Mouse (Mus musculus) heart, adult 9 months (tissue): ENCODE measurements around the gene Zbtb18.

Experiments used
- DNase-seq, 2 experiments: peaks; one replicate each; pipeline ENCODE4 v3.0.0; 2022; ENCODE audit warnings: low spot score in 2 of 2

The Zbtb18 gene

DNA sequence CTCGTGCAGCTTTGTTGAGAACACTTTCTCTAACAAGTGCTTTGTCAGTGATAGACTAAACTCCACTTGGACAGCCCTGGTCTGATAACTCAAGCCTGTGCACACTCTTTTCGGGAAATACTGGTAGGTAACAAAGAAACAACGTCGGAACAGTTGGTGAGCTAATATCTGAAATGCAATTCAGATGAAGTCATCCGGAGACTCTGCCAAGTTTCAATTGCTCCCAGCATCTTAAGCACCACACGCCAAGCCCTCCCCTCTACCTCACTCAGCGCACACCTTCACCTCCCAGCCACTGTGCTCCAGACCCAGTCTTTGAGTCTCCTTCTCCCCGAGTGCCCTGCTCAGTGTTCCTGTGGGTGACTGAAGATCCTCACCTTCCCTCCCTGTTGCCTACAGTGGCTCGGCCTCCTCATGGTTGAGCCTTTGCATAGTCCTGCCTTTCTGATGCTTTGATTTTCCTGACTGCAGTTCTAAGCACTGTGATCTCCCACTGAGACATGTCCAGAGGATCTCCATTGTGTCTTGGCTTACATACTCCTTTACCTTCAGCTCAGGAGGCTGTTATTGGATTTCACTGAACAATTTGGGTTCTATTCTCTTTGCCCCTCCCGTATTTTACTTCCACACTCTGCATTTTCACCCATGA lies 37.3 kb downstream of the Zbtb18 start:
- DNase-seq = no peak

DNA sequence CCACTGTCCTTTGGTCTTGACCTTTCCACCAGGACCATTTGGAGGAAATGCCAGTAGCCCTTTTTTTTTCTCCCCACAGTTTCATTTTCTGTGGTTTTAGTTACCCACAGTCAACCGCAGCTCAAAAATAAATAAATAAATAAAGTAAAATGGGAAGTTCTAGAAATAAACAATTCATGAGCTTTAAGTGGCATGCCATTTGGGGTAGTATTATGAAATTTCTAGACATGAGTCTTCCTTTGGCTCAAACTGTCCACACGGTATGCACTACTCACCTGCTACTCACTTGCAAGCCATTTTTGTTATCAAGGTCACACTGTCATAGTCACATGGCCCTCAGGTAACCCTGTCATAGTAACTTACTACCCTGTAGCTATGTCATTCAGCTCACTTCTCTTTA lies 41.5 kb downstream of the Zbtb18 start:
- no peak for DNase-seq

GRCm38 (mm10) chr1:177484280-177484679 lies 42.1 kb downstream of the Zbtb18 start:
- no peak for DNase-seq

DNA sequence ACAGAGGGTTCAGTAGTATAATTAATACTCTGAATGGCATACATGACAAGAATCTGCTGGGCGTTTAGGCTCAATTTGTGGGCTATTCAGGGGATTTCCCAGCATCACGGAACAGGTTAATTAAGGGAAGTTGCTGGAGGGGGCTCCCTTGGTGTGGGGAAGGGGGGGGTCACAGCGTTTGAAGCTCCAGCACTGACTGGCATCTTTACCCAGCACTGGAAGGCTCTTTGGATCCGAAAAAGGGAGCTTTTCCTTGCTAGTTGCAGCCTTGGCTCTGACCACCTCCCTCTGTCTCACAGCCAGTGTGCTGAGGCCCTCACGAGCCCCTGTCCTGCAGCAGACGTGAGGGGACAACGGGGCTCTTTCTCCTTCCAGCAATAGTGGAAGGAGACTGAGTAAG lies 42.5 kb downstream of the Zbtb18 start:
- DNase-seq = no peak

- DNase-seq = peak in 1 of 2 experiments; percentile 46
Measured at GRCm38 (mm10) chr1:177489844-177490243, 47.7 kb downstream of the Zbtb18 start.

- DNase-seq = no peak
Measured at GRCm38 (mm10) chr1:177490808-177491207, 48.7 kb downstream of the Zbtb18 start.

DNA sequence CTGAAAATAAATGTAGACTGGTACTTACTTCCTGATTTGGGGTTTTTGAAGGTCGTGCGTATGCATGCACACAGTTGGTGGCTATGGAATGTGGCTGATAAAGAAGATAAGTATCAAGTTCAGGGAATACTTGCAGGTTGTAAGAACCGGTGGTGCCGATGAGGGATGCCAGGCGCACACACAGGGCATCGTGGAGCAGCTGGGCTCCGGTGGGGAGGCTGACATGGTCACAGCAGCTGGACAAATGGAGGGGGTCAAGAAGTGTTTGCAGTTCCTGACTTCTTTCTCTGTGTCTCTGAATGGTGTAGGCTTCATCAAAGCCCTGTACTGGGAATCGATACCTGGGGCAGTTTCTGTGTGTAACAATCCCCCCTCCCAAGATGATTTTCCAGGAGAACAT lies 49.1 kb downstream of the Zbtb18 start:
- DNase-seq = no peak

DNA sequence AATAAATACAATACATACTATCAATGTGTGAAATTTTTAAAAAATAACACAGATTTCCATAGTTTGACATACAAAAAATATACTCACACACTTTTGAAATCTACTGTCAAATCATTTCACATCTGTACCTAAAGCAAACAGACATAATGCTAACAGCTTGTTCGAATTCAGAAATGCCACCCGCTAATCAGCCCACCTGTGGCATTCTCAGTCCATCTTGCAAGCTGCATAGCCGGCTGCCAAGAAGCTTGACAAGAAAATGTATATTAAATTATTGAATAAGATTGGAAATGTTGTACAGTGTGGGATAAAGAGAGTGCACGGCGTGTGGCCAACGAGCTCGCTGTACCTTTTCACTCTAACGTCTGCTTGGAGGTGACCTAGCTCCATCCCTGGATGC lies 52.2 kb downstream of the Zbtb18 start:
- no peak for DNase-seq

DNA sequence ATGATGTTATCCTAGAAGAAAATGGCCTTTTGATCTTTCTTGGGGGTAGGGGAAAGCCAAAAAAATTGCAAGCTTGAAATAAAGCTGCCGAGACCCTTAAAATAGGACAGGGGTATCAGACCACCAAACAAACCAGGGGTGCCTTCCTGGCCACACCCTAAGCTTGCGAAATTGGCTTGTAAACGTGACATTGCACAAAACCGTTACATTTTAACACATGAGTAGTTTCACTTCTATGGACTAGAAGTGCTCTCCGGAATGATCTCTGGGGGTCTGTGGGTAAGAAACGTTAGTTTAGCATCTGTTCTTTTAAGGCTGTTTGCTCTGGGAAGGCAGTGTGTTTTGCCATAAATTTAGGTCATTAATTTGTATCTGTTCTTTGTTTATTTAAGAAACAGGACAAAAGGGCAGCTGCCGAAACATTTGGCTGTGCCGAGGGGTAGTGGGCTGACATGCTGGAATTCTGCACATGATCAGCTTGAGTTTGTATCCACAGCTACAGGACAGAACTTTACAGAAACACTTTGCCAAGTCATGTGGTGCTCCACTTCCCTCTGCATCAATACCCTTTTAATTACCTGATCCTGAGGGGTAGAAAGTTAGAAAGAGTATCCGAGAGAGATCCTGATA lies 52.9 kb downstream of the Zbtb18 start:
- DNase-seq = no peak
